Mouse (Mus musculus) thymus, postnatal 25 days (tissue): ENCODE data around the gene Pfn1.

Experiments used
- DNase-seq: peaks from one replicate; pipeline ENCODE4 v3.0.0; 2022

The Pfn1 gene

GRCm38 (mm10) chr11:70654198-70654922 is at the start of gene Pfn1:
Gene Pfn1, minus strand, starts transcription at chr11:70654644.
- peak; percentile 83 for DNase-seq

- no peak for DNase-seq
Observed at GRCm38 (mm10) chr11:70702781-70703180, 48.3 kb upstream of the Pfn1 start.

GRCm38 (mm10) chr11:70701984-70702733 is 47.7 kb upstream of the Pfn1 start:
- no peak for DNase-seq

GRCm38 (mm10) chr11:70701221-70701955 is 46.9 kb upstream of the Pfn1 start:
- peak; percentile 18 for DNase-seq

- peak; percentile 58 for DNase-seq
Observed at GRCm38 (mm10) chr11:70700613-70701012, 46.2 kb upstream of the Pfn1 start.

GRCm38 (mm10) chr11:70699722-70700556 is 45.5 kb upstream of the Pfn1 start, which contains the start of the genes Inca1 and Kif1c:
Gene Inca1, minus strand, starts transcription at chr11:70700155.
Gene Kif1c, plus strand, starts transcription at chr11:70700548.
- peak; percentile 98 for DNase-seq

- DNase-seq: no peak
Observed at GRCm38 (mm10) chr11:70699051-70699450, 44.6 kb upstream of the Pfn1 start.

- no peak for DNase-seq
Observed at GRCm38 (mm10) chr11:70697376-70697775, 42.9 kb upstream of the Pfn1 start.

GRCm38 (mm10) chr11:70693504-70693903 is 39.1 kb upstream of the Pfn1 start:
- no peak for DNase-seq

- DNase-seq: no peak
Observed at GRCm38 (mm10) chr11:70689578-70689977, 35.1 kb upstream of the Pfn1 start.

- no peak for DNase-seq
Observed at GRCm38 (mm10) chr11:70688372-70688771, 33.9 kb upstream of the Pfn1 start.

GRCm38 (mm10) chr11:70687601-70688199 is 33.3 kb upstream of the Pfn1 start, which contains the start of gene Camta2:
Gene Camta2, minus strand, starts transcription at chr11:70688105.
- peak; percentile 91 for DNase-seq

GRCm38 (mm10) chr11:70686901-70687566 is 32.6 kb upstream of the Pfn1 start:
- no peak for DNase-seq

- no peak for DNase-seq
Observed at GRCm38 (mm10) chr11:70683640-70684039, 29.2 kb upstream of the Pfn1 start.

- DNase-seq: no peak
Observed at GRCm38 (mm10) chr11:70681897-70682581, 27.6 kb upstream of the Pfn1 start.

- no peak for DNase-seq
Observed at GRCm38 (mm10) chr11:70681170-70681569, 26.7 kb upstream of the Pfn1 start.

GRCm38 (mm10) chr11:70679894-70680293 is 25.4 kb upstream of the Pfn1 start:
- no peak for DNase-seq

- DNase-seq: no peak
Observed at GRCm38 (mm10) chr11:70679361-70679760, 24.9 kb upstream of the Pfn1 start.

GRCm38 (mm10) chr11:70678576-70678975 is 24.1 kb upstream of the Pfn1 start:
- no peak for DNase-seq

GRCm38 (mm10) chr11:70678092-70678491 is 23.6 kb upstream of the Pfn1 start:
- DNase-seq: no peak

- DNase-seq: no peak
Observed at GRCm38 (mm10) chr11:70674501-70674900, 20.1 kb upstream of the Pfn1 start.
